Mouse (Mus musculus): ENCODE measurements around the gene Tgfbr3.

The Tgfbr3 gene

DNA sequence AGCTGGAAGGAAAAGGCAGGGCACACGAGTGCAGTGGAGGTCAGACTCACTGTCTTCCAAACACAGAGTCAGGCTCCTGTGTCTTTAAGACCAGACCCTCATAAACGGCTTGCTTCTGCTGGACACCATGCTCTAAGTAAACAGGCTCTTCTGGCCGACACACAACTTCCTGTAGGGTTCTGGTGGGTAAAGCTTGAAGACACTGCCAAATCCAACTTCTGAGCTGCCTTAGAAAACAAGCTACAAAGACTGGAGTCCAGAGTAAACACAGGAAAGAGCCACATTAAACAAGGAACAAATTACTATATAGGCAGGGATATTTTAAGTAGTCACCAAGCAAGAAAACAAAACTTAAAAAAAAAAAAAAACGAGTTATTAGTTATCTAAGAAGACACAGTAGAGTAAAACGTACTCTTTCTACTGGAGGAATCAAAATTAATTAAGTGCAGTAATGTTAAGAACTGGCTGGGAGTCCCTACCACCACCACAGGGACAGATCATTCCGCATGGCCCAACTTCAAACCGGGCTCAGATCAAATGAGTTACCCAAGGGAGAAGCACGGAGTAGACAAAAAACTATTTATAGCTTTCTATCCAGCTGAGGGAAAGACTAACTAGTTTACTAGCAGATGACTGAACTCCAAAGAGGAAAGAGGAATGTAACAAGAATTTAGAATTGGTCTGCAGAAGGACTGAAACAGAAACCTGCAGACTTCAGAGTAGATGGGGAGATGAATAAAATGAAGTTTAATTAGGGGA lies 86.4 kb downstream of the Tgfbr3 start:
- DNase-seq = no peak

GRCm38 (mm10) chr5:107201509-107202182 lies 87.8 kb downstream of the Tgfbr3 start:
- DNase-seq = no peak

DNA sequence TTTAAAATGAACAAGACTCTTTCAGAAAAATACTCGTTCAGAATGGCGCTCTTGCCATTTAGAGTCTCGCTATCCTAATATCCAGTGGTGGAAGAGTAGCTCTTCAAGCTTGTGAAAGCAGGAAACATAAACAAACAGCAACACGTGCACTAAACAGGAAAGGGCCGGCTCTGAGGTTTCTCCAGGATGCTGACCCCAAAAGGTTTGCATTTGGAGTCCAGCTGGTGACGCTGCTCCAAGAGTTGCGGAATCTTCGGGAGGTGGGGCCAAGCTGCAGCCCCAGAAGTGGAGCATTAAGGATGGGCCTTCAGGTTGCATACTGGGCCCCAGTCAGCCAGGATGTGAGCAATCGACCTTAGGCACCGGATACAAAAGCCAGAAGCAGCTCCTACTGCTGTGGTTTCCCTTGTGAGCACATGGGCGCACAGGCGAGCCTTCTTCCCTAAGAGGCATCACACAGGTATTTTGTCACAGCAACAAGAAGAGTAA lies 88.5 kb downstream of the Tgfbr3 start:
- no peak for DNase-seq

GRCm38 (mm10) chr5:107200221-107200635 lies 89.2 kb downstream of the Tgfbr3 start:
- DNase-seq = no peak

GRCm38 (mm10) chr5:107195751-107196395 lies 93.6 kb downstream of the Tgfbr3 start:
- no peak for DNase-seq

GRCm38 (mm10) chr5:107193160-107193559 lies 96.3 kb downstream of the Tgfbr3 start:
- no peak for DNase-seq

DNA sequence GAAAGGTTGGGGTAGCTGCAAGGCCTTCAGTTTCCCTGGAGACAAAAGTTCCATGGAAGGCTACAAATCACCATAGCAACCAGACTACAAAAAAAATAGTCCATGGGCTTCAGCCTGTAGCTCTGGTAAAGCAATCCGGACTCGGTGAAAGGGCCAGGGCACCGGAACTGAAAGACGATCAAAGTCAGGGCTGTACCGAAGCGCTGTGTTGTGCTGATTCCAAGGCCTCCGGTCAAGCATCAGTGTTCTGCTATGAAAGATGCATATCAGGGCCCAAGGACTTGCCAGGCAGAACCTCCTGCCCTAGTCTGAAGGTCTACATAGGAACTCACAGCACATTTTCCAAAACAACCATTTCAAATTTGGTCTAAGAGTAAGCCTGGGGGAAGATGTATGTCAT lies 97.1 kb downstream of the Tgfbr3 start:
- DNase-seq = no peak

DNA sequence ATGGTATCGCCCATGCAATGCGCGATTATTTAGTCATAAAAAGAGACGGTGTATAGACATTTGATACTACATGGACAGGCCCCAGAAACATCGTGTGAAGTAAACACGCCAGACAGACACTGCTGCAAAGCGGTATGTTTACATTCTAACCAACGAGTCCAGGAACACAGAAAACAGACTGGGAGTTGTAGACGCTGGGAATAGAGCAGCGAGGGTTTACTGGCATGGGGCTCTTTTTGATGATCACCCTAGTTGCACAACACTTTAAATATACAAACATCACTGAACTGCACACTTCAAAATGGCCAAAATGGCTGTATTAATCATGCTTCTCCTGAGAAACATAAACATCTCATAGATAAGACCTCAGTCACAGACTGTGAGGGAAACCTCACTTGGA lies 100.9 kb downstream of the Tgfbr3 start:
- DNase-seq = no peak

DNA sequence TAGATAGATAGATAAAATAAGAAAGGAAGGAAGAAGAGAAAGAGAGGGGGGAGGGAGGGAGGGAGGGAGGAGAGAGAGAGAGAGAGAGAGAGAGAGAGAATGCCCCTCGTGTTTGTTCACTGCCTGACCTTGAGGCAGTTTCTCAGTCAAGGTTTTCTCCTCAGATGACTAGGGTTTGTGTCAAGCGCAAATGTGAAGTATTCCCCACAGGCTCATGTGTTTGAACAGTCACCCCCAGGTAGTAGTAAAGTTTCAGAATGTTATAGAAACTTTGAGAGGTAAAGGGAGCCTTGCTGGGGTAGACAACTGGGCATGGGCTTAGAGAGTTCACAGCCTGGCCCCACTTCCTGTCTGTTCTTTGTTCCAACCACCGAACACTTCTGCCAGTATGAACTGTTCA lies 103.2 kb downstream of the Tgfbr3 start:
- no peak for DNase-seq

GRCm38 (mm10) chr5:107184158-107184883 lies 105.1 kb downstream of the Tgfbr3 start:
- DNase-seq = no peak

DNA sequence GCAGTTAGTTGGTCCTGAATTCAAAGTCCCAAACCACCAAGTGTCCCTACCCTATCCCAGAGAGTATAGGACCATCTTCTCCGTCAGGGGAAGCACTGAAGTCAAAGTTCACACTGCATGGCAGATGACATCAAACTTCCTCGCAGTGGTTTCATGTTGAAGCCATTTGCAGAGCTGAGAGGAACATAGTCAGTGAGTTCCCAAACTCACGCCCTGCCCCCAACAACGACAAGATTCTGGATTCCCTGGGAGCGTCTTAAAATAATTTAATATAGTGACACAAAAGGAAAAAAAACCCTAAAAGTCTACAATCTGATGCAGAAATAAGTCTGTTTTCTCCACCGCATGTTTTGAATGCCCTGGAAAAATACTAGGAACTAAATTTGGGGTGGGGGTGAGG lies 105.9 kb downstream of the Tgfbr3 start:
- no peak for DNase-seq

DNA sequence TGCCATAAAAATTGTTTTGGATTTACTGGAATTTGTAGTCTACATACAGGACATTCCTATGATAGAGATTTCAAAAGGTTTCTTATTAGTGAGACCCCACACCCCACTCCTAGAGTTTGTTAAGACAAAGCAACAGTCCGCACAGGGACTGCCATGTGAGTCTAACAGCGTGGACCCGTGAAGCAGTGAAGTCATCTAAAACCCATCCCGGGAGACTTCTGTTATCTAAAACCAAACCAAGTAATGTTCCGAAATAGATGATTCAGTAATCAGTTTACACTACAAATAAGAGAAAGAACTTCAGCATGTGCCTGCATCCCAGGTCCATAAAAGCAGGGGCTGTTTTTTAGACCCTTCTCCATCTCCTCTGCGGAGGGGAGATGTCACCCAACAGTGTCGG lies 106.7 kb downstream of the Tgfbr3 start:
- no peak for DNase-seq

DNA sequence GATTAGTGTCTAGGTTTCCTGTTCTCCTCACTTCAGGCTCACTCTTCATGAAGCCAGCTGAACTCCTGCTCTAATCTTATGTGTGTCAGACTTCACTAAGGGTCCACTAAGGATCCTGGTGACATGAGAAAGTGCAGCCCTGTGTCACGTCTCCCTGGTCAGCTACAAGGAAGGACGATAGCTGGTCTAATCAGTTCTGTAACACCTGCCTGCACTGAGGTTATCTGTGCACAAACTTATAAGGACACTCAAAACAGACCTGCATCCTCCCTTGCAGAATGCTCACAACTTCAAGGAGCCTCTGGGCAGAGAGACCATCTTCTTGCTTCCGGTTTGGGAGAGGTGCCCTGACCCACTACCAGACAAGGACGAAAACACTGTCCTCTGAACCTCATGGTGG lies 107.6 kb downstream of the Tgfbr3 start:
- DNase-seq = no peak

- no peak for DNase-seq
These were observed 110.2 kb downstream of the Tgfbr3 start for GRCm38 (mm10) chr5:107179194-107179593.

- no peak for DNase-seq
These were observed 111.6 kb downstream of the Tgfbr3 start for GRCm38 (mm10) chr5:107177791-107178190.

- no peak for DNase-seq
These were observed 112.2 kb downstream of the Tgfbr3 start for GRCm38 (mm10) chr5:107177248-107177647.

DNA sequence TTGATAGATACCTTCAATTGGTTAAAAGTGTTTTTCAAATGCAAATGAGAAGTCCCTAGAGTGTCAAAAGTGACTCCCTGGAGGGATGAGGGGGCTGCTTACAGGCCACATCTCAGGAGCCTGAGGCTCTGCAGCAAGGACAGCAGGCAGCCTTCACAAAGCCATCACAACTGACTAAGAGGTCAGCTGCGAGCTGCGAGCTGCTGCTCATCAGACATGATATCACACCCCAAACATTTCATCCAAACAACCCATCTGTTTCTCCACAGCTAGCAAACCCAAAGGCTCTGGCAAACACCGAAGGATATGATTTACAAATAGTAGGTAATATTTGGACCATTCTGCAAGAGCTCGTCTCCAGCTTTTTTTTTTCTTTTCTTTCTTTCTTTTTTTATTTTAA lies 112.6 kb downstream of the Tgfbr3 start:
- DNase-seq = no peak

DNA sequence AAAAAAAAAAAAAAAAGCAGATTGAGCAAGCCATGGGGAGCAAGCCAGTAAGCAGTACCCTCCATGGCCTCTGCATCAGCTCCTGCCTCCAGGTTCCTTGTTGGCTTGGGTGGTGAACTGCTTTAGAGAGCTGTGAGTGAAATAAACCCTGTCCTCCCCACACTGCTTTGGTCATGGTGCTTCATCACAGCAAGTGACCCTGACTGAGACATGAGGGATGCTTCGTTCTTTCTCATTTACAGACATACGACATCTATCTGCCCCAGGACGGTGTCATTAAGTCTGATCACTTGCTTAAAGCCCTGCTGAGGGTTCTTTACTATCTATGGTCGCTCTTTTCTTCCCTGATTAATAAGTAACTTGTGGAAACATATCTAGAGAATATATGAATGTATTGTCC lies 113.2 kb downstream of the Tgfbr3 start:
- no peak for DNase-seq

DNA sequence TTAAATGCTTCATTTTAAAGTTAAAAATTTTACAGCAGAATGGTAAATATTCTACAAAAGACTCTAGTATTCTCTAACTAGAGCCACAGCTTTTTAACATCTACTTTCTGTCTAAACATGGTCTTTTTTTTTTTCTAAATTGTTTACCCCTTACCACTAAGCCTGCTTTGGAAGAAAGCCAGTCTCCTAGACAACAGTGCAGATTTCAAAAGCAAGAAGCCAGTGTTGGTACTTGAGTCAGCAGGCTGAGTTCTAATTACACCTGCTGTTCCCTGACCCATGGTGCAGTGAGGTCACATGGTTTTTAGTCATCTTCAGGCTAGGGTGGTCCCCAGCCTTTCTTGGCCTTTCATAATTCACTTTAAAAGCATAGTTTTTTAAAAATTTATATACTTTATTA lies 115.2 kb downstream of the Tgfbr3 start:
- DNase-seq = no peak

DNA sequence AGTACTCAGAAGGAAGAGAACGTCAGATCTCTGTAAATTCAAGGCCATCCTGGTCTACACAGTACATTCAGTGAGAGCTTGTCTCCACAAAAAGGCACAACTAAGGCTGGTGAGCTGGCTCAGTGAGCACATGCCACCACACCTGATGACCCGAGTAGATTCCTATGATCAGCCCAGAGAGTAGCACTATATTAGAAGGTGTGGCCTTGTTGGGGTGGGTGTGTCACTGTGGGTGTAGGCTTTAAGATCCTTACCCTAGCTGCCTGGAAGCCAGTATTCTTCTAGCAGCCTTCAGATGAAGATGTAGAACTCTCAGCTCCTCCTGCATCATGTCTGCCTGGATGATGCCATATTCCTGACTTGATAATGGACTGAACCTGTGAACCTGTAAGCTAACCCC lies 115.9 kb downstream of the Tgfbr3 start:
- no peak for DNase-seq

- DNase-seq = no peak
These were observed 117.6 kb downstream of the Tgfbr3 start for GRCm38 (mm10) chr5:107171861-107172260.

DNA sequence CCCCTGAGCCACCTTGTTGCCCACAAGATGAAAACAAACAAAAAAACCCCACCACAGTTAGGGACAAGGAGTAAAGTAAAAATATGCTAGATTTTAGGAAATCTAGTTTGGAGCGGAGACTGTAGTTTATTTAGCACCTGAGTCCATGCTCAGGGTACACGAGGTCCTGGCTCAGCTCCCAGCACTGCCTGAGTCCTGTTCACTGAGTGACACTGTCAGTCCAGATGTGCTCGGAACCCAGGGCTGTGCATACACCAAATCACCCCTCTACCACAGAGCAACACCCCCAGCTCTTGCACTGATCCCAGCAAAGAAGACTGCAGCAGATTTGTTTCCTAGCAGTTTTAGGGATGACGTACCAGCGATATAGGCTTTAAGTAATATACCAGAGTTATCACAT lies 119.6 kb downstream of the Tgfbr3 start:
- DNase-seq = no peak

DNA sequence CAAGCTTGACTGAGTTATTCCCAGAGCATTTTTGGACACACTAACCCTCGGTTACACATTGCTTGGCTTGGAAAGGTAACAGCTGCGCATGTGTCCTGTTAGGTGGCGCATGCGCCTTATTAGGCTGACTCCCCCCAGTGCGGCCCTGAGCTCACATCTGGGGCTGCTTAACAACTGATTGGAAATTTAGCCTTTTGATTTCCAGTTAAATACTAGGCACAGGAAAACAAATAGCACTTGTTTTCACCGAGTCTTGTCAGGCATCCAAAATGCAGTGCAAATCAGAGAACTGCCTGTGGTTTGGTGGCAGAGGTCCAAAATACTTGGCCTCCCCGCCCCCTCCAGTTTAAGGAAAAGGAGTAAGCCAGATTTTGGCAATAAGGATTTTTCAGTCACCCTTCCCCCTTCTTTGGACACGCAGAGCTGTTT lies 121.5 kb downstream of the Tgfbr3 start:
- DNase-seq = peak; percentile 44
